Mouse (Mus musculus) CH12.LX (cell line): ENCODE measurements around the gene AU015836. TPM values are rescaled to one million over a fixed set of nuclear protein-coding genes. Genes with fewer than 3 reads are reported as not detected.
"Not testable (repeated sequence)": the region's sequence is repeated elsewhere in the genome, so short reads cannot be mapped to it uniquely, and the experiment has no call there.

Experiments used
- DNase-seq: peaks from one replicate; pipeline ENCODE4 v3.0.0-alpha.2; 2013; ENCODE audit errors: extremely low read depth
- H3K27ac ChIP-seq: 2 replicates; pipeline ENCODE4 v1.5.1; 2012; ENCODE audit warnings: low read depth, mild to moderate bottlenecking, control low read depth, moderate library complexity; ENCODE audit not compliant: insufficient read depth
- H3K27me3 ChIP-seq: replicated peaks from 2 replicates; pipeline ENCODE3; 2012; ENCODE audit warnings: inconsistent platforms
- H3K36me3 ChIP-seq, 2 experiments: replicated peaks in 1 of 2; 2 replicates each; pipeline versions ENCODE3 to v1.6.1; 2012; ENCODE audit warnings: inconsistent platforms in 1 of 2, low read length in 1 of 2, mild to moderate bottlenecking in 1 of 2, mixed read lengths in 1 of 2, moderate library complexity in 1 of 2; ENCODE audit not compliant: control insufficient read depth in 1 of 2, insufficient read depth in 1 of 2
- H3K4me1 ChIP-seq, 2 experiments: 2 replicates each; pipeline ENCODE4 v1.6.1; 2012; ENCODE audit warnings: inconsistent platforms in 1 of 2, moderate library complexity in 1 of 2; ENCODE audit not compliant: insufficient read depth in 2 of 2, control insufficient read depth in 1 of 2
- H3K4me2 ChIP-seq: 2 replicates; pipeline ENCODE4 v1.6.1; 2012; ENCODE audit warnings: low read depth, mild to moderate bottlenecking, control low read depth; ENCODE audit not compliant: poor library complexity, insufficient read depth, severe bottlenecking
- H3K4me3 ChIP-seq, 3 experiments: fragments of 150-350 bp in 1 of 3; sonication (generic) in 1 of 3; replicated peaks in 1 of 3; 2 replicates each; pipeline versions ENCODE3 to v1.5.1; 2011 to 2012; ENCODE audit warnings: low read depth in 2 of 3, low read length in 2 of 3, mild to moderate bottlenecking in 2 of 3, moderate library complexity in 2 of 3, control low read depth in 1 of 3, improper control_type of control experiment in 1 of 3, inconsistent platforms in 1 of 3, mixed read lengths in 1 of 3; ENCODE audit not compliant: poor library complexity in 1 of 3
- H3K79me2 ChIP-seq: replicated peaks from 2 replicates; pipeline ENCODE4 v1.6.1; 2012; ENCODE audit warnings: mild to moderate bottlenecking, moderate library complexity; ENCODE audit not compliant: control insufficient read depth, poor library complexity, insufficient read depth, severe bottlenecking; ENCODE audit errors: extremely low read depth
- H3K9ac ChIP-seq: 2 replicates; pipeline ENCODE4 v1.6.1; 2012; ENCODE audit warnings: low read depth, mild to moderate bottlenecking, control low read depth, moderate library complexity; ENCODE audit not compliant: insufficient read depth
- H3K9me3 ChIP-seq: replicated peaks from 2 replicates; pipeline ENCODE3; 2012; ENCODE audit warnings: low read length, inconsistent platforms, mixed read lengths
- CHD1 ChIP-seq: IDR thresholded peaks from 2 replicates; pipeline ENCODE4 v1.6.1; 2012; ENCODE audit warnings: low read depth, low read length, improper control_type of control experiment, inconsistent platforms
- E2F4 ChIP-seq: IDR thresholded peaks from 2 replicates; pipeline ENCODE4 v1.6.1; 2011; ENCODE audit warnings: low read depth, low read length, improper control_type of control experiment; ENCODE audit not compliant: insufficient replicate concordance
- ETS1 ChIP-seq: conservative IDR thresholded peaks from 2 replicates; pipeline ENCODE4 v1.6.1; 2012; ENCODE audit warnings: low read depth, mild to moderate bottlenecking, inconsistent platforms, low read length, improper control_type of control experiment, moderate library complexity
- GABPA ChIP-seq: IDR thresholded peaks from 2 replicates; pipeline ENCODE4 v1.6.1; 2012; ENCODE audit warnings: low read depth, low read length, improper control_type of control experiment, inconsistent platforms; ENCODE audit not compliant: insufficient replicate concordance
- HCFC1 ChIP-seq: IDR thresholded peaks from 2 replicates; pipeline ENCODE4 v1.6.1; 2012; ENCODE audit warnings: low read depth, mild to moderate bottlenecking, inconsistent platforms, low read length, improper control_type of control experiment
- JUND ChIP-seq: conservative IDR thresholded peaks from 2 replicates; pipeline ENCODE4 v1.6.1; 2011; ENCODE audit warnings: low read depth, low read length, improper control_type of control experiment
- MAX ChIP-seq: IDR thresholded peaks from 2 replicates; pipeline ENCODE4 v1.6.1; 2011; ENCODE audit warnings: low read length, improper control_type of control experiment
- MAZ ChIP-seq: IDR thresholded peaks from 2 replicates; pipeline ENCODE4 v1.6.1; 2012; ENCODE audit warnings: low read depth, mild to moderate bottlenecking, inconsistent platforms, low read length, improper control_type of control experiment, moderate library complexity
- MEF2A ChIP-seq: IDR thresholded peaks from 2 replicates; pipeline ENCODE4 v1.6.1; 2014; ENCODE audit warnings: low read depth, mild to moderate bottlenecking, inconsistent platforms, low read length, improper control_type of control experiment, borderline replicate concordance
- MXI1 ChIP-seq: IDR thresholded peaks from 2 replicates; pipeline ENCODE4 v1.6.1; 2011; ENCODE audit warnings: mild to moderate bottlenecking, low read depth, low read length, improper control_type of control experiment
- NELFE ChIP-seq: IDR thresholded peaks from 2 replicates; pipeline ENCODE4 v1.6.1; 2011; ENCODE audit warnings: low read depth, low read length, improper control_type of control experiment
- NRF1 ChIP-seq: IDR thresholded peaks from 2 replicates; pipeline ENCODE4 v1.6.1; 2014; ENCODE audit warnings: low read depth, mild to moderate bottlenecking, inconsistent platforms, low read length, improper control_type of control experiment, moderate library complexity
- POLR2AphosphoS2 ChIP-seq: IDR thresholded peaks from 2 replicates; pipeline ENCODE4 v1.6.1; 2011; ENCODE audit warnings: low read depth, low read length, improper control_type of control experiment
- RAD21 ChIP-seq: IDR thresholded peaks from 2 replicates; pipeline ENCODE4 v1.6.1; 2011; ENCODE audit warnings: low read depth, mild to moderate bottlenecking, low read length, improper control_type of control experiment, moderate library complexity
- SIN3A ChIP-seq: IDR thresholded peaks from 2 replicates; pipeline ENCODE4 v1.6.1; 2012; ENCODE audit warnings: low read length, improper control_type of control experiment, inconsistent platforms
- SMC3 ChIP-seq: IDR thresholded peaks from 2 replicates; pipeline ENCODE4 v1.6.1; 2011; ENCODE audit warnings: low read depth, low read length, improper control_type of control experiment
- TBP ChIP-seq: conservative IDR thresholded peaks from 2 replicates; pipeline ENCODE4 v1.6.1; 2011; ENCODE audit warnings: low read depth, low read length, improper control_type of control experiment
- UBTF ChIP-seq: IDR thresholded peaks from 2 replicates; pipeline ENCODE4 v1.6.1; 2012; ENCODE audit warnings: low read depth, mild to moderate bottlenecking, inconsistent platforms, low read length, improper control_type of control experiment, moderate library complexity
- ZMIZ1 ChIP-seq: IDR thresholded peaks from 2 replicates; pipeline ENCODE4 v1.6.1; 2012; ENCODE audit warnings: low read depth, mild to moderate bottlenecking, inconsistent platforms, low read length, improper control_type of control experiment
- dilution Hi-C: fragments of 300-500 bp; cut with MboI; formaldehyde crosslinking; loops from 2 replicates; pipeline ENCODE4 v1.14.3; 2020; ENCODE audit warnings: low sequenced_read_pairs; ENCODE audit not compliant: extremely low pct_unique_long_range_greater_than_20kb, extremely low pct_ligation_motif_present
- in situ Hi-C: fragments of 300-500 bp; cut with MboI; formaldehyde crosslinking; loops from 3 replicates; pipeline ENCODE4 v1.14.3; 2019; ENCODE audit warnings: low sequenced_read_pairs, low pct_ligation_motif_present, low pct_unique_long_range_greater_than_20kb, mixed read lengths
- polyA plus RNA-seq: library from polyadenylated mRNA; unstranded; fragments of >175 nt; gene quantifications from 2 replicates; pipeline ENCODE4 v1.2.1, GENCODE M21; 2012; ENCODE audit warnings: low read depth; ENCODE audit not compliant: insufficient read length
- total RNA-seq, 2 experiments: library from RNA; depleted of rRNA; stranded (reverse); fragments of 300-350 nt in 1 of 2; fragments of >200 nt in 1 of 2; gene quantifications; 2 replicates each; pipeline ENCODE4 v1.2.3; 2012 to 2014

Gene AU015836
- total and polyA plus RNA-seq, 3 experiments = not detected

DNA sequence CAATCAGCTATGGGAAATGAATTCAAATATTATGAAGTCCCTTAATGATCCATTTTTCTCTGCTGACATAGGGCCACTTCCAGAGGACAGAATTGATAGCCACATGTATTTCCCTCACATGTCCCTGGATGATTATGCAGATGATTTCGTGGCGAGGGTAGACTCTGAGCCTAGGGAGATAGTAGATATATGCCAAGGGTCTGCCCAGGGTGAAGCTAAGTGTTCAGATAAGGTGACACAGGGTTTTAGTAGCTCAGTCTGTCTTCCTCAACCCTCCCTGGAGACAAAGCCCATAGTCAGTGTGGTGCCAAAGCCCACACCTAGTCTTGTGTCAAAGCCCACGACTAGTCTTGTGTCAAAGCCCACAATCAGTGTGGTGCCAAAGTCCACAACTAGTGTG is 13.7 kb downstream of the AU015836 start:
- Histone ChIP-seq H3K36me3 (no peaks in the 10 kb centered on the region), H3K4me2 (no peak overlapping the region), H3K27ac (no peak overlapping the region), H3K4me1 (no peaks in the 10 kb centered on the region), H3K9me3 (no peaks in the 10 kb centered on the region), H3K9ac (no peak overlapping the region), H3K27me3 (no peaks in the 10 kb centered on the region), H3K4me3 (no peak overlapping the region), H3K79me2 (no peaks in the 10 kb centered on the region)
- dilution Hi-C loops (no loop called here), in situ Hi-C loops (no loop called here)
- no peak for DNase-seq
- TF ChIP-seq E2F4 (no peak), JUND (no peak), ZMIZ1 (no peak), MXI1 (no peak), TBP (no peak), MEF2A (no peak), NRF1 (no peak), MAX (no peak), CHD1 (no peak), POLR2AphosphoS2 (no peak), NELFE (no peak), RAD21 (no peak), UBTF (no peak), MAZ (no peak), SIN3A (no peak), GABPA (no peak), ETS1 (no peak), SMC3 (no peak), HCFC1 (no peak)

DNA sequence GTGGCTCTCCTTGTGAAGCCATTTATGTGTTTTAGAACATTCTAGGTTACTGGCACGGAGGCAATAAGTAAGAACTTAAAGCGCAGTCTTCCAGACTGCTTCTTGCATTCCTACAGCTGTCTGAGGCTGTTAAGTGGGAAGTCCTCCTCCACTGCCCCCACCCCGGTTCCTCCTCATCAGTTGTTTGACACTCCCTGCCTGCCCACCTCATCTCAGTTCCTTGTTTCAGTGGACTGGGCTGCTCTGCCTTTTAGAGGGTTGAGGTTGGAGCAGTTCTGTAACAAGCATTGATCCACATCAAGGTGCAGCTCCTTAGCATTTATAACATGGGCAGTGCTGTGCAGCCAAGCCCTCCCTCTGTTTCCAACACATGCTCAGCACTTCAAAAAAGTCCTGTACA is 16.6 kb downstream of the AU015836 start:
- in situ Hi-C loops, H3K4me3 ChIP-seq, H3K36me3 ChIP-seq, H3K4me2 ChIP-seq, H3K9ac ChIP-seq, H3K9me3 ChIP-seq, H3K27me3 ChIP-seq, H3K27ac ChIP-seq, DNase-seq, dilution Hi-C loops, H3K4me1 ChIP-seq, H3K79me2 ChIP-seq: not testable (repeated sequence)
